Mouse (Mus musculus) T-cell, adult 2 months (primary cell): ENCODE data around the gene Sgsm2.

Source experiments
- DNase-seq: peaks from one replicate; pipeline ENCODE4 v3.0.0; 2022; ENCODE audit warnings: low spot score

Sgsm2 gene

DNA sequence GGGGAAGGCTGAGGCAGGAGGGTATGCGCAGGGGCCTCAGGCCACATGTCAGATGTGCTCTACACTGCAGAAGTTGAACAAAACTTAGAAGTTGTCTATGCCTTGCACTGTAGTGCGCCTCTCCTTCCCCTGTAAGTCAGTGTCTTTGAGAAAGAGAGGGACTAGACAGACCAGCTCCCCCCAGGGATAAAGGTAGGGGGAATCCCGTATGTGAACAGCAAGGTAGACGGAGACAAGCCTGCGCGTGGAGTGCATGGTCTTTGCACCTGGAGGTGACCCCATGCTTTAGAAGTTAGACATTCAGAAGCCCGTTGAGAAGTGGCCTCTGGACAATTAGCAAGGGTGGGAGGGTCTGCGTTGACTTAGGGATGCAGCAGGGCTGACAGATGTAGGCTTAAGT lies 56.1 kb downstream of the Sgsm2 start:
- DNase-seq, result no peak

DNA sequence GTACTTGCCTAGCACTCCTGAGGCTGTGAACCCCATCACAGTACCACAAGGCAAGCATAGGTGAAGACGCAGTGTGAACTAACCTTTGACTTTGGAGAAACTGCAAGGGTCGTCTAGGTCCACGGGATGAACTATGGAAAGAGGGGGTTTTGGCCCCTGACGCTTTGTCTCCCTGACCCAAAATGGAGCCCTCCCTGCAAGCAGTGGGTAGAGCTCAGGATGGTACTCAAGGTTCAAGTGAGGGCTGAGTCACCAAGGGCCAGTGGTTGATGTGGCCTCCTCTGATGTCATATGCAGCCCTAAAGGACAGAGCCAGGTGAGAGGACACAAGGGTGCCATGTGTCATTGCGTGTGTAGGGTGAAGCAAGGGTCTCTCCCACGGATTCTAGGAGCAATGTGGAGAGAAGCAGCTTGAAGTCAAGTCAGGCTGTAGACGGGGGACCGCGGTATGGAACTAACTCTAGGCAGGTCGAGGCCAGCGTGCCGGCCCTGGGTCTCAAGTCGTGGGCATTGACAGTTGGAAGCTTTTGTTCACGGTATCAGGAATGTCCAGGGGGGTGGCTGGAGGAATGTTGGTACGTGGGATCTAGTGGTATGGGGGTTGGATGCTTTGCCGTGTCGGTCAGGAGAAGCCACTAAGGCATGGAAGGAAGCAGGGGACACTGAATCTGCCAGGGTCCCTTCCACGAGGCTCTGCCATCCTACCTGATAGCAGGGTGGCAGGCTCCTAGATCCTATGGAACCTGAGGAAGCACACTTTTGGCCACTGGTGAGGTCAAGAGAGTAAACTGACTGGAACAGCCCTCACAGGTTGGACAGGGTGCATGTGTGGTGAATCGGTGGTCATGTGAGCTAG lies 56.8 kb downstream of the Sgsm2 start:
- DNase-seq, result no peak

DNA sequence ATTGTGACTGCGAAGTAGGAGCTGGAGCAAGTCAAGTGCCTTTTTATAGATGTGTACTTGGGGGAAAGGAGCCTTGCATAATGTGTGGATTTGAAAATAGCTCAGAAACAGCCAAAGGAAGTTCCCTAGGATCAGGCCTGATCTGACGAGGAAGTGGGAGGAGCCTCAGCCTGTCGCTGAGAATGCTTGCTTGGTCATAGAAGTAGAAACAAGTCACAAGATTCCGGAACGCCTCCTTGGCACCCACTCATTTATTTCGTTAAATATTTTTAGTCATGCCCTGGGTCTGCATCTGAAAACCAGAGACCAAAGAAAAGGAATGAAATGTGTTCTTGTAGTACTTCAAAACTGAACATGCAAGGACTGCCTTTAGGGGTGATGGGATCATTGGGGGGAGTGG lies 57.9 kb downstream of the Sgsm2 start:
- DNase-seq, result peak; percentile 75

DNA sequence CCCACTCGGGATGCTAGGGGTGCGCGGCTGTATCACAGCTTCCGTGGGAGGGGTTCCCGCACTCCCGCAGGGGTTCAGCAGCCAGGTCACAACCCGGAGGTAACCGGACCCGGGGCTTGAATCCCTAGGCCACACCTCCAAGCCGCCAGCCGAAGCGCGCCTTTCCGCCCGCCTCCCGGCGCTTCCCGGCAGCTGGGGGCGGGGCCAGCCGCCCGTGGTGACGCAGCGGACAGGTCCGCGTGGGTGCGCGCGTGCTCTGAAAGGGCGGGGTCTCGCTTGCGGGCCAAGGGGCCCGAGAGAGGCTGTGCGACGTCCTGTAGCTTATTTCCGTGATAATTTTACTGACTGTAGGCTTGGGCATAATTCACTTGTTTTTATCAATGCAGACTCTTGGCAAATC lies 58.4 kb downstream of the Sgsm2 start:
- DNase-seq, result peak; percentile 96

DNA sequence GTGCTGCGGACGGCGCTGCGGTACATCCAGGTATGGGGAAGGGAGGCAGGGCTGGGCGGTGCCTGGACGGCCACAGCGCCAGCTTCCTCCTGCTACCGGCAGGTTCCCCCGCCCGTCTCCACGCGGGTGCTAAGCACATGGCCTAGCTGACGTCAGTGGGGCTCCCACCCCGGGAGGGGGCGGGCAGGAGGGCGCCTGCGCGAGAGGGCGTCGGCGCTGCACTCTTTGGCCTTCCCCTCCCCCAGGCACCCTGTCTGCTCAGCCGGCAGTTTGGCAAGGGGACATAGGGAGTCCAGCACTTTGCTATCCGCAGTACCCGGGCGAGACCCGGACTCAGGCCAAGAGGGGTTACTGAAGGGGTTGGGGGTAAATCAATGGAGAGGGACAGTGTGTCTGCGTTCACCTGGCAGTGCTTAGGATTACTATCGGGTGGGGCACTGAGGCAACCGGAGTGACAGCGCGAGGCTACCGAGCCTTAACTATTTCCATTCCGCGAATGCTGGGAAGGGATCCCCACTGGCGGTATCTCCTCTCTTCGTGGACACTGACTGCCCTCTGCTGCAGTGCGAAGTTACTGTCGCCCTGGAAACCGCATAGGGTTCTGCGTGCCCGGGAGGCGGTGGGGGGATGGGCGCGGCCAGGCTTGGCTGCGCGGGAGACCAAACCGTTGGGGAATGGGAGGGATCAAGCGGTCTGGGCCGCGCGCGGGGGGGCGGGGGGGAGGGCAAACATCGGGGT lies 59.0 kb downstream of the Sgsm2 start:
- peak; percentile 98 for DNase-seq

DNA sequence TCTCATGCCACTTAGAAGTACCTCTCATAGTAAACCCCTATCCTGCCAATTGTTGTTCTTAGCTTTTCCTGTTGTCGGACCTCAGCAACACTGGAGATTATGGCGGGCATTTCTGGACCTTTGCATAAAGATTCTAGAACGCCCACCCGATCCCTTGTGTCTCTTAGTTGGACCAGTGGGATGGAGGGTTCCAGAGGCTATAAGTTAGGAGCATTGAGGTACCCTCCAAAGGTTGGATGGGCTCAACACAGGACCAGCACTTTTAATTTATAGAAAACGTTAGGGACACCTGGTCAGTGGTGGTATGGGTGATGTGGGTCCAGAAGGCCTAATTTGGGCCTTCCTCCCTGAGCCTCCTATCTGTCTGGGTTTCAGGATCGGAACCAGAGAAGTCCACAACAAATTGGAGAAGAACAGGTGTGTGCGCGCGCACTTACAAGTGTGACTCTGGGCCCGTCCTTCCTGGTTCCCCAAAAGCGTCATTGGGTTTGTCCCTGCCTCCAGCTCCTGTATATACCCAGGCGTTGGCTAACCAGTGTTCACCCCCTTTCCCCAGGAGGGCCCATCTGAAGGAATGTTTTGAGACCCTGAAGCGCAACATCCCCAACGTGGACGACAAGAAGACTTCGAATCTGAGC lies 59.7 kb downstream of the Sgsm2 start:
- DNase-seq, result no peak

DNA sequence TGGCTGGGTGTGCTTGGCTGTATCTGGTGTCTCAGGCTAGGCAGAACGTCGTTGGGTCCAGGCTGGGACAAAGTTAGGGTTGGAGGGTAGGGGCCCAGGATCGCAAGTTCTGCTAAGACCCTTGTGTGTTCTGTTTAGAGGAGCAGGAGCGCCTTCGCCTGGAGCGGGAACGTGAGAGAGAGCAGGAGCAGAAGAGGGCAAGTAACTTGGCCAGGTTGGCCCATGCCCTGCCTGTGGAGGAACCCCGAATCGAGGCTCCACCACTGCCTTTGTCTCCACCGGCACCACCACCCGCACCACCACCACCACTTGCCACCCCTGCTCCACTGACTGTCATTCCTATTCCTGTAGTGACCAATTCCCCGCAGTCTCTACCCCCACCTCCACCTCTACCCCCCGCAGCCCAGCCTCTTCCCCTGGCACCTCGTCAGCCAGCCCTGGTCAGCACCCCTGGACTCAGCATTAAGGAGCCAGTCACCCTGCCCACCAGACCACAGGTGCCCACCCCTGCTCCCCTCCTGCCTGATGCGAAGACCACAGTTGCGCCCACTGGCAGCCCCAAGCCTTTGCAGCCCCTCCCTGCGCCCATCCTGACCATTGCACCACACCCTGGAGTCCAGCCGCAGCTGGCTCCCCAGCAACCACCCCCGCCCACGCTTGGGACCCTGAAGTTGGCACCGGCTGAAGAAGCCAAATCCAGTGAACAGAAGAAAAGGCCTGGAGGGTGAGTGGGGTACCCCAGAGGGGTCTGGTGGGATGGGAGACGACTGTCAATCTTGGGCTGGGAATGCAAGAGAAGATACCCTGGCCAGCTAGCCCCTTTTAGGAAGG lies 60.4 kb downstream of the Sgsm2 start:
- DNase-seq, result no peak

DNA sequence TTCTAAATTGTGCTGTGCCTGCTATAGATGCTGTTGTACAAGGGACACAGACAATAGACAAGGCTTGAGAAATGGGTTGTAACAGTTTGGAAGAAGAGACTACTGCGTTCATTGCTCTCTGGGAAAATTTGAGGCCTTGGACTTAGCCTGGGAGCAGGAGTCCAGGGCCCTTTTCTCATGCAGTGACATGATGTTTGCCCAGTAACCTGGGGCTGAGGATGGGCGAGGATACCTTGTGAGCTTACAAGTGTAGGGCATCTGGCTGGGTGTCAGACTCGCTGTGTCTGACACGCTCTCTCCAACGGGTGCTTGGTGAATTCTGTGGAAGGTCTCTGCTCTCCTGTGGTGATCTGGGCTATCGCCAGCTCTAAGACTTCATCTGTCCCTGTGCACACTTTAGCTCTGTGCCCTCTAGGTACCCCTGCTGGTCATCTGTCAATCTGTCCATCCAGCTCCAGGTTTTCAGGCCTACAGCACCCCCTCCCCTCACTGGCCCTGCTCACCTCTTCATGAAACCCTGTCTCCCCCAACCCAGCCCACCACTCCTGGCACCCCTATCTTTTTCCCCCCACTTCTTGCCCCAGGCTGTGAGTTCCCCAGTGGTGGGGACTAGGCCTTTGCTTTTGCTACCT lies 61.2 kb downstream of the Sgsm2 start:
- DNase-seq, result no peak

DNA sequence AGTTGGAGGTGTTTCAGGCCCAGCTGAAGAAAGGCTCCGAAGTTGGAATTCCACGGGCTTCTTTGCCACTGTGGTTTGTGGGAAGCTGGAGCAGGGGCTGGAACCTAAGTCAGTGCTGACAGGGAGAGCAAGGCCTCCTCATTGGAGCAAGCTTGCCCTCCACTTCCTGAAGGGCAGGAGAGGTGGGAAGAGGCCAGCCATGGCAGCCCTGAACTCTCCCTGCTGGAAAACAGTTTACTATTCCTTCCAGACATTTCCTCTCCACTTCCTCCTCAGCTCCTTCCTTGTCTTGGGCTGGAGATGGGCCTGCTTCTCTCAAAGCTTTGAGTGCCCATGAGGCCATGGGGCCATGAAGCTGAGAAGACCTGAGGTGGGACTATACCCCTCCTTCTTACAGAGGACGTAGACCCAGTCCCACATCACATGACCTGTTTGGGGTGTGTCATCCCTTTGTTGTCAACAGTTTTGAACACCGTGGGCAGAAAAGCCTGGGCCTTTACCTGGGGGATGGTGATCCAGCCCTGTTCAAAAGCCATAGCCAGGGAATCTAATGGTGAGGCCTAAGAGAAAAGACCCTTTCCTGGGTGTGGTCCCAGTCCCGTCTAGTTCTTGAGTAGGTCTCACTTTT lies 62.1 kb downstream of the Sgsm2 start:
- DNase-seq, result peak; percentile 32

DNA sequence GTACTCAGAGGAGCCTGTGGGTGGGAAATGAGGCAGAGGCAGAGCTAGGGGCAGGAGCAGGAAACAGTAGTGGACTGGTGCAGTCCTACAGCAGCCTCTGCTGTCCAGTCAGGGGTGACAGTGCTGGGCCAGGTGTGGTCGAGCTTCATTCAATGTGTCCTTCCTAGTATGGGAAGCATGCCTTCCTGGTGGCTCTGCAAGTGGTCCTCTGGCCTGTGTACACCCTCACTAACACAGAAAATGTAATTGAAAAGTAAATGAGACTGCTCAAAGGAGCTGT lies 62.6 kb downstream of the Sgsm2 start:
- DNase-seq, result no peak

DNA sequence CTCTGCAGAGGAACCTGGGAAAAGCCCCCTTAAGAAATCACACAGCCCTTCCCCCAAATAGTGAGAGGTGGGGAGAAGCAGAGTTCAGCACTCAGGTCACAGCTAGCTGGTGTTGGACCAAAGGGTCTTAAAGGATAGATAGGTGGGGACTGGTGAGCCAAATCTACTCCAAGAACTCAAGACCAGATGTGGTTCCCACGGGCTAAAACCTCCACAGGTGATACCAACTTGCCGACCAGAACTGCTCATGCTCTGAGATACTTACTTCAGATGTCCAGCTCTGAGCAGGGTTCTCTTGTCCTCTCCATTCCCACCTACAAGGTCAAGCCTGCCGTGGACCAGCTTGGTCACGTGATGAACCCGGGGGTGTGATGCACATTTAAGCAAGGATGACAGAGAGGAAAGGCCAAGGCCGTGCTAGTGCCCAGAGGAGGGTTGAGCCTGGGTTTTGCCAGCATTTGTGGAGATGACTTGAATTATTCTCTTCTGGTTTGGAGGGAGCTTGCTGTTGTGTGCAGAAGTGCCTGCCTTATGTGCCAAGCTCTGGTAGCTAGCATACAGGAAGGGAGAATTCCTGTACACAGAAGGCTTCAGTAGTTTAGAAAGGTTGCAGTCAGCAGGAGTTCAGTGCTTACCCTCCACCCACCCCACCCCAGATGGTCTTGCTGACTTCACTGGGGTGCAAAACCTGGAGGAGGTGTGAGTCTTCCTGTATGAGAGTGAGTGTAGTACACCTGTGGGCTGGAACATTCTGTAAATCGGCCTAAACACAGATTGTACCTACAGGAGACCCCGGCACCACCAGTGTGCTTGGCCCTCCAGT lies 63.1 kb downstream of the Sgsm2 start:
- no peak for DNase-seq

DNA sequence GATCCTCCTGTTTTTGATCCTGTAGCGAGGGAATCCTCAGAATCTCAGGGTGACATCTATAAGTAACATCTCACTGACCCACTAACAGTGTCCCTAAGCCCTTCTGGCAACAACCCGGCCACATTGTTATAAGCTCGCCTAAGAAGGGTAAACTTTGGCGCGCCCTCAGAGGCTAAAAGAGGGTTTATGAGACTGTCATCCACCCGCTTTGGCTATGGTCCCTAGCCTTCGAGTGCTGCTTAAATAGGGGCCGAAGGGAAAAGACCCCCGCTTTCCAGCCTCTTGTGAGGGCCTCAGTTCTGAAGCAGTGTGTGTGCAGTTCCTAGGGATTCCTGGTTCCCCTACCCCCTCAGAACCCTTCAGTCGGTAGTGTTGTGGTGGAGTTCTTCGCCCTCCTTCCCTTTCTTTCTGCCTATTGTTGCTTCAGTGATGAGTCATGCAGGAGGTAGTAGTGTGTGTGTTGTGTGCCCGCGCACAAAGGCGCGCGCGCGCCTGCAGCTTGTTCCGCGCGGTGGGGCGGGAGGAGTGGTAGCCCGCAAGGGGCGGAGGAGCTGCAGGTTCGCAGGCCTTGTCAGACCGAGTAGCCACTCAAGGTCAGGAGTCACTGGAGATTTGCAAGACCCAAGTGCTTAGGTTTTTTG lies 64.2 kb downstream of the Sgsm2 start:
- DNase-seq, result peak; percentile 78

DNA sequence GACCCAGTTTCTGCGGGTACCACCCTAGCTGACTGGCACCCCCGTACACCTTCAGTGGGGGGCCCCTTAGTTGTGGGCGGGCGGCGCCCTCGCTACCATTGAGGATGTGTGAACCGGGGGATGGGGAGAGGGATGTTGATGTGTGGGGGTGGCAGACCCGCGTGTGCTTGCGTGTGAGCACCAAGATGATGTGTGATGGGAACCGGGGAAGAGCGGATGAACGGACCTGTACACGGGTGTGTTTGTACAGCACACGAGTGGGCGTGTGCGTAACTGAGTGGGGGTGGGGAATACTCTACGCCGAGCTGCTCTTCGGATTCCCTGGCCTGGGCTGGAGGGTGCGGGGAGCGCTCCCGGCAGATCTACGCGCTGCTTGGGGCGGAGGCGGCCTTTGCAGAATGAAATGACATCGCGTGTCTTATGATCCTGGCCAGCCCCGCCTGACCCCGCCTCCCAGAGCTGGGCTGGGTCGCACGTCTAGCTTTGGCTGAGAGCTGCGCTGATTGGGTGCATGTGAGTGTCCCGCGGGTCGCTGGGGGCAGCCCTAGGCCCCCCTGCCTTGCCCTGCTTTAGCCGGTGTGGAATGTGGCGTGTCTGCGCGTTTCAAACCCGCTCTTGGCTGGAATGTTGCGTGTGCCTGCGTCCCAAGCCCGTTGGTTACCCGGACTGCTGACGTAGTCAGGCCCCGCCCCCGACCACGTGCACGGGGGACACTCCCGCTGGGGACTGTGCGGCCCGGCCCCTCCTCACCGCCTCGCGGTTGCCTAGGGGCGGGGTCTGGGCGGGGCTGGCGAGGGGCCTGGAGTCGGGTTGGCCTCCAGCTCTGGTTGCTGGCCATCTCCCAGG lies 65.0 kb downstream of the Sgsm2 start:
- DNase-seq, result peak; percentile 96

DNA sequence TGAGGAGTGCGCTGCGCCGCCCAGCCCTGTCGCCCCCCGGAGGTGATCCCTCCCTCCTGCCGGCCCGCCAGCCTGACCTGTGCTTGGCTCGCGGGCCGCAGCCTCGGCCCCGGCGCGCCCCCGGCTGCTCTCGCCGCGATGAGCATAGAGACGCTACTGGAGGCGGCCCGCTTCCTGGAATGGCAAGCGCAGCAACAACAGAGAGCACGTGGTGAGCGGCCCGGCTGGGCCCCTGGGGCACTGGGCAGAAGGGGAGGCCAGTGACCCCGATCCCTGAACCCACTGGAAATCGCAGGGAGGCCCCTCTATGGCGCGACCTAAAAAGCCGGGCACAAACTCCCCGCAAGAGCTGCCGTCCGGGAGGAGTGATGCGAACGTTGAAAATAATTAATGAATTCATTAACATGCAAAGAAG lies 65.7 kb downstream of the Sgsm2 start:
- DNase-seq, result peak; percentile 64

DNA sequence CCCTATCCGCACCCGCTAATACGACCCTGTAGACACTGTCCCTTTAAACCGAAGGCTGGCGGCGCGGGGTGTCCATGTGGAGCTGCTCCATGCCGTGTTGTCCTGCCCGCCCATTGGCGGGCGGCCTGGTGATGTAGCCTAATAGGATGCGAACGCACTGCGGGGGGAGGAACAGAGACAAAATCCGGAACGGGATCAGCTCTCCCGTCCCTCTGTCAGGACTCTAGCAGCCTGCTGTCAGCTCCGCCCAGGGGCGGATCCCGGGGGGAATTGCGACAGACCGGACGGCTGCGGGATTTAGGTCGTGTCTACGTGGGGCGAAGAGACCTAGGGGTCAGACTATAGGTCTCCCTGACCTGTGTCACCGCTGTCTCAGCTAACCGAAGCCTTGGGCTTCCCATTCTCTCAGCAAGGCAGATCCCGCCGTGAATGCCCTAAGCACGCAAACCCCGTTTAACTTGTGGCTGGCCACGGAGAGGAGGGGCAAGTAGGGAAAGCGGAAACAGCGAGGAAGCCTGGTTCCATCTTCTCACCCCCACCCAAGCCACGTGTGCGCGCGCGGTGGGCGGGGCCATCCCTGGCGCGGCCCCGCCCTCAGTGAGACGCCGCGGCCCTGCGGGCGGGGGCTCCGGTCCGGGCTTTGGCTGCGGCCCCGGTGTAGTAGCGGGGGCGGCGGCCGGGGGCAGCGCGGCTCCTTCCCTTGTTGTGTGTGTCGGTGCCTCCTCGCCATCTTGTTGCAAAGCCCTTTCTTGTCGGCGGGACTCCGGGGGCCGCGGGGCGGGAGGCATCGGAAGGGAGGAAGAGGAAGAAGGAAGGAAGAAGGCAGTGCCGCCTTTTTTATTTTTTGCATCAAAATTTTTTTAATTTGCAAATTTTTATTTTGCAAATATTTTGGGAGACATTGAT lies 66.4 kb downstream of the Sgsm2 start, which contains the start of gene Mnt:
Gene Mnt, plus strand, starts transcription at position 665 of the 906 bp plus-strand sequence.
- peak; percentile 96 for DNase-seq

DNA sequence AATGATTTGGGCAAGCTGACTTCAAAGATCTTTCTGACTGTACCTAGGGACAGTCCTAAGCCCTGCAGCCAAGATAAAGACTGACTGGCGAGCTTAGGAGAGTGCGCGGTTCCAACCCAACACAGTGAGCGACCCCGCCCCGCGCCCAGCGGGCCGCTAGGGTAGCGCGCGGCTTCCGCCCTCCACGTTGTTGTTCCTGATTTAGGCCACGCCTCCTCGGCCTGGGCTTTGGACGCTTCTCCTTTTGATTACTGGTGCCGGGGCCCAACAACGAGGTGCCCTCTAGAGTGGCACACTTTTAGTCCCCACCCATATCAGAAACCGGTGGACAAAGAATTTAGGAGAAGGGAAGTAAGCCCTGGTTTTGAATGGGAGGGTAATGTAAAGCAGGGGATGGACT lies 67.0 kb downstream of the Sgsm2 start:
- DNase-seq, result peak; percentile 88

DNA sequence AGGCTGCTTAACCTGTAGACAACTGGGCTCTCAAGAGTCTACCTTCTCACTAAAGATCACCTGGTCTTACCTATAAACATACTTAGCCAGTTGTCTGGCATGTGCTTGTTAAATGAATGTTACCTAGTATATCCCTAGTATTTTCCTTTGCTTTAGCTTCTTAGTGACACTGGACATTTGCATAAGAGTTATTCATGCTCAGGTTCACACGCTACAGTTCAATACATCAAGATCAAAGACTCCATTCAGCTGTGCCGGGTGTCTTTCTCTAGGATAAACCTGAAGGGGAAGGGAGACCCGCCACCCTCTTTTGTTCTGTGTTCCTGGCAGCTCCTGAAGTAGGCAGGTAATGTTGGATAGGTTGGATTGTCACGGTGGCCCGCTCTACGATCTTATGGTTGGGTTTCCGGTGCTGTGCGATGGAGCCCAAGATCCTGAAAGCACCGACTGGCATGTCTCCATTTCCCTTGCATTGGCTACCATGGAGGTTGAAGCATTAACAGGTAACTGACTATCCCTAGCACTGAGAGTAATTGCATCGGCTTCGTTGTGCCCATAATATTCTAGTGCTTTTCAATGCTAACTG lies 67.8 kb downstream of the Sgsm2 start:
- no peak for DNase-seq
